24 mouse cellular contexts compared by ENCODE assay signal in genomic region chr6:94410480-94410879, GRCm38 (mm10).
DNase-seq lines count a peak whose midpoint lies in the region; ATAC-seq and TF ChIP-seq lines count a peak whose summit lies in the region.
"Had no signal": no experiment of that assay in that cellular context is flagged by ENCODE, and none has a peak within 500 bp of the region (broad histone marks: within the 10 kb centered on the region; RNA-seq: fewer than 3 reads in every experiment).

No protein-coding gene starts in this region.

- no peak for TF ChIP-seq CTCF in heart, postnatal 0 days (IDR thresholded peaks at IDR 0.05; ENCODE audit: low read depth)
- TF ChIP-seq CTCF in heart, adult 2 months (IDR thresholded peaks at IDR 0.05): no peak

- no peaks in the 10 kb centered on the region for H3K36me3 ChIP-seq in heart, postnatal 0 days (replicated peaks; ENCODE audit: control insufficient read depth, insufficient read depth, low read length)
- no peaks in the 10 kb centered on the region for H3K36me3 ChIP-seq in heart, adult 2 months (ENCODE audit: control insufficient read depth, insufficient read depth, low read length)
- H3K36me3 ChIP-seq: forebrain, embryonic 15.5 days; hindbrain, embryonic 13.5 days; liver, embryonic 13.5 days; midbrain, embryonic 12.5 days; neural tube, embryonic 15.5 days had no signal

- DNase-seq in cerebellum, adult 11-12 months: peak; percentile 45
- DNase-seq in cerebellum, adult 8-10 months: no peak
- peak; percentile 64 for DNase-seq in heart, adult 11 months
- DNase-seq in heart, postnatal 36 days: no peak
- DNase-seq in heart, postnatal 0 days (ENCODE audit: low spot score): peak; percentile 60
- no peak for DNase-seq in heart, adult 2 months
- no peak for DNase-seq in kidney, adult 9 months
- DNase-seq: adrenal gland, postnatal 10 days; embryo, embryonic 11 days; gastrocnemius, postnatal 14 days; heart, adult 18-20 months; kidney, adult 2 months; kidney, postnatal 10 days; liver, embryonic 13.5 days; lung, adult 2 months; lung, postnatal 14 days; right cerebral cortex, adult 18-20 months; right cerebral cortex, postnatal 4 days; thymus, postnatal 14 days had no signal

- intact Hi-C loops in heart, postnatal 36 days (cut with DNase I): no loop called here
- intact Hi-C loops in heart, adult 2 months (cut with DNase I): loop anchor here (5.0 kb wide), 1 partner anchor 52 kb away; no protein-coding TSS in a partner anchor

- peak overlapping the region; percentile 44; the same call in 1 of the 2 replicates for H3K27ac ChIP-seq in heart, postnatal 0 days (ENCODE audit: low read depth)
- no peak overlapping the region for H3K27ac ChIP-seq in heart, adult 2 months
- H3K27ac ChIP-seq: forebrain, embryonic 15.5 days; hindbrain, embryonic 13.5 days; left cerebral cortex, adult 2 months; liver, embryonic 13.5 days; midbrain, embryonic 12.5 days; neural tube, embryonic 15.5 days had no signal

- no peak for TF ChIP-seq EP300 in heart, postnatal 0 days (IDR thresholded peaks at IDR 0.05; ENCODE audit: low read depth)
- TF ChIP-seq EP300 in heart, adult 2 months (IDR thresholded peaks at IDR 0.05; ENCODE audit: insufficient read depth, low read depth, low read length): no peak

- no peaks in the 10 kb centered on the region for H3K79me2 ChIP-seq in heart, adult 2 months (replicated peaks; ENCODE audit: control insufficient read depth, insufficient read depth, low read length)

- WGBS in heart, postnatal 0 days: 41% methylated on average over 2 of the region's 2 CpGs
- 57% methylated on average over 2 of the region's 2 CpGs for WGBS in heart, adult 2 months

- no peak overlapping the region for H3K4me2 ChIP-seq in heart, postnatal 0 days (ENCODE audit: low read depth, low read length)
- H3K4me2 ChIP-seq: forebrain, embryonic 15.5 days; hindbrain, embryonic 13.5 days; liver, embryonic 13.5 days; midbrain, embryonic 12.5 days; neural tube, embryonic 15.5 days had no signal

- no peak for TF ChIP-seq POLR2A in heart, adult 2 months (IDR thresholded peaks at IDR 0.05; ENCODE audit: insufficient read depth, low read depth, low read length)

- no peak overlapping the region for H3K9ac ChIP-seq in heart, postnatal 0 days (replicated peaks; ENCODE audit: low read depth, low read length)
- no peak overlapping the region for H3K9ac ChIP-seq in heart, adult 2 months (ENCODE audit: low read depth, low read length)
- H3K9ac ChIP-seq: forebrain, embryonic 15.5 days; hindbrain, embryonic 13.5 days; liver, embryonic 13.5 days; midbrain, embryonic 12.5 days; neural tube, embryonic 15.5 days had no signal

- peak; percentile 61 for ATAC-seq in heart, postnatal 0 days (ENCODE audit: insufficient read depth, low read depth)
- ATAC-seq: forebrain, embryonic 15.5 days had no signal

- no peaks in the 10 kb centered on the region for H3K27me3 ChIP-seq in heart, postnatal 0 days (ENCODE audit: control insufficient read depth, insufficient read depth, low read length)
- H3K27me3 ChIP-seq in heart, adult 2 months (ENCODE audit: control insufficient read depth, insufficient read depth, low read length): no peaks in the 10 kb centered on the region
- H3K27me3 ChIP-seq: forebrain, embryonic 15.5 days; hindbrain, embryonic 13.5 days; liver, embryonic 13.5 days; neural tube, embryonic 15.5 days had no signal

- H3K9me3 ChIP-seq in heart, postnatal 0 days (replicated peaks; ENCODE audit: control insufficient read depth, low read length): no peaks in the 10 kb centered on the region
- H3K9me3 ChIP-seq: forebrain, embryonic 15.5 days; hindbrain, embryonic 13.5 days; liver, embryonic 13.5 days; midbrain, embryonic 12.5 days; neural tube, embryonic 15.5 days had no signal

- peaks cover 23% of the 10 kb centered on the region for H3K4me1 ChIP-seq in heart, postnatal 0 days (ENCODE audit: control insufficient read depth, insufficient read depth)
- peaks cover 3% of the 10 kb centered on the region; the same call in 1 of the 2 replicates for H3K4me1 ChIP-seq in heart, adult 2 months (ENCODE audit: control insufficient read depth, insufficient read depth, low read length)
- H3K4me1 ChIP-seq: hindbrain, embryonic 13.5 days; liver, embryonic 13.5 days; midbrain, embryonic 12.5 days; neural tube, embryonic 15.5 days had no signal

- H3K4me3 ChIP-seq in heart, postnatal 0 days (ENCODE audit: low read depth, low read length): no peak overlapping the region
- no peak overlapping the region for H3K4me3 ChIP-seq in heart, adult 2 months
- H3K4me3 ChIP-seq: forebrain, embryonic 15.5 days; hindbrain, embryonic 13.5 days; left cerebral cortex, adult 2 months; liver, embryonic 13.5 days; midbrain, embryonic 12.5 days; neural tube, embryonic 15.5 days had no signal

Comparison
In these comparisons a context has a peak if more than half of its experiments do, and no peak if none do; other contexts are left out.
1. DNase-seq: peak in cerebellum, adult 11-12 months (single experiment), heart, adult 11 months (single experiment) and heart, postnatal 0 days (single experiment); none in cerebellum, adult 8-10 months (single experiment), heart, postnatal 36 days (0 of 2), heart, adult 2 months (0 of 2) and kidney, adult 9 months (single experiment).